Mouse (Mus musculus) ES-Bruce4 (cell line): Measurements from ENCODE around the gene Usf1. TPM values are rescaled to one million over a fixed set of nuclear protein-coding genes. Genes with fewer than 3 reads are reported as not detected.

ENCODE experiments used
- H3K27ac ChIP-seq: 2 replicates; pipeline ENCODE4 v1.5.1; 2012; ENCODE audit warnings: low read length, inconsistent platforms; ENCODE audit not compliant: insufficient read depth
- H3K27me3 ChIP-seq: 2 replicates; pipeline ENCODE4 v1.6.1; 2012; ENCODE audit warnings: mild to moderate bottlenecking, low read length, inconsistent platforms; ENCODE audit not compliant: control insufficient read depth, poor library complexity, insufficient read depth, severe bottlenecking
- H3K36me3 ChIP-seq: 2 replicates; pipeline ENCODE4 v1.6.1; 2012; ENCODE audit warnings: inconsistent platforms, mild to moderate bottlenecking, low read length, moderate library complexity; ENCODE audit not compliant: control insufficient read depth, poor library complexity, insufficient read depth, severe bottlenecking
- H3K4me1 ChIP-seq: one replicate; pipeline ENCODE4 v1.8.1; 2011; ENCODE audit warnings: low read length; ENCODE audit not compliant: control insufficient read depth, insufficient read depth
- H3K4me3 ChIP-seq: 2 replicates; pipeline ENCODE4 v1.5.1; 2011; ENCODE audit warnings: low read depth, mild to moderate bottlenecking, low read length
- H3K9ac ChIP-seq: 2 replicates; pipeline ENCODE4 v1.6.1; 2012; ENCODE audit warnings: low read depth, mild to moderate bottlenecking, inconsistent platforms; ENCODE audit not compliant: poor library complexity, severe bottlenecking
- H3K9me3 ChIP-seq: replicated peaks from 2 replicates; pipeline ENCODE4 v1.6.1; 2012; ENCODE audit warnings: mild to moderate bottlenecking, low read length, inconsistent platforms; ENCODE audit not compliant: control insufficient read depth, poor library complexity, insufficient read depth, severe bottlenecking
- CTCF ChIP-seq: IDR thresholded peaks from one replicate; pipeline ENCODE4 v1.8.1; 2011; ENCODE audit warnings: low read depth, low read length
- EP300 ChIP-seq: IDR thresholded peaks from 2 replicates; pipeline ENCODE4 v1.6.1; 2011; ENCODE audit warnings: low read depth, low read length; ENCODE audit not compliant: insufficient read depth
- POLR2A ChIP-seq: IDR thresholded peaks from one replicate; pipeline ENCODE4 v1.8.1; 2011; ENCODE audit warnings: low read length; ENCODE audit not compliant: insufficient read depth
- polyA plus RNA-seq: library from polyadenylated mRNA; stranded (reverse); fragments of >200 nt; gene quantifications from 2 replicates; pipeline ENCODE4 v1.2.4, GENCODE M21; 2011; ENCODE audit warnings: low read depth; ENCODE audit not compliant: missing spikeins, insufficient read depth, insufficient read length

Usf1 gene
- polyA plus RNA-seq, 1 experiment: 57.7 TPM

- H3K27me3 ChIP-seq: no peaks in the 10 kb centered on the region
- H3K9me3 ChIP-seq: no peaks in the 10 kb centered on the region
- H3K4me3 ChIP-seq: peak within 1 kb of the TSS; percentile 28
- no peak within 1 kb of the TSS for H3K9ac ChIP-seq
- H3K36me3 ChIP-seq: no peaks in the 10 kb centered on the region
- no peak for TF ChIP-seq CTCF
- no peak for TF ChIP-seq POLR2A
- TF ChIP-seq EP300: no peak
- H3K27ac ChIP-seq: no peak within 1 kb of the TSS
- H3K4me1 ChIP-seq: peaks cover 4% of the 10 kb centered on the region
Measured at GRCm38 (mm10) chr1:171388376-171389102, 22.6 kb upstream of the Usf1 start, which contains the start of gene Arhgap30. Gene Arhgap30 (plus strand): TSS chr1:171388954.

- no peaks in the 10 kb centered on the region for H3K9me3 ChIP-seq
- no peak overlapping the region for H3K4me3 ChIP-seq
- no peak overlapping the region for H3K27ac ChIP-seq
- TF ChIP-seq EP300 (0 out of 2 replicates have a peak, but pooled peaks have one; percentile 26), CTCF (no peak)
- H3K9ac ChIP-seq: no peak overlapping the region
- peaks cover 4% of the 10 kb centered on the region for H3K4me1 ChIP-seq
- no peaks in the 10 kb centered on the region for H3K27me3 ChIP-seq
- H3K36me3 ChIP-seq: no peaks in the 10 kb centered on the region
Measured at GRCm38 (mm10) chr1:171390101-171390500, 21.0 kb upstream of the Usf1 start.

- Histone ChIP-seq H3K27me3 (no peaks in the 10 kb centered on the region), H3K36me3 (no peaks in the 10 kb centered on the region), H3K4me1 (no peaks in the 10 kb centered on the region), H3K4me3 (no peak overlapping the region), H3K9ac (no peak overlapping the region), H3K27ac (no peak overlapping the region), H3K9me3 (no peaks in the 10 kb centered on the region)
- TF ChIP-seq EP300 (no peak), CTCF (no peak), POLR2A (no peak)
Measured at GRCm38 (mm10) chr1:171401821-171402220, 9.3 kb upstream of the Usf1 start.

- Histone ChIP-seq H3K27ac (no peak overlapping the region), H3K9ac (no peak overlapping the region), H3K27me3 (no peaks in the 10 kb centered on the region), H3K4me1 (no peaks in the 10 kb centered on the region), H3K36me3 (no peaks in the 10 kb centered on the region), H3K9me3 (no peaks in the 10 kb centered on the region), H3K4me3 (no peak overlapping the region)
- no peak for TF ChIP-seq CTCF
- TF ChIP-seq POLR2A: no peak
- no peak for TF ChIP-seq EP300
Measured at GRCm38 (mm10) chr1:171402991-171403390, 8.1 kb upstream of the Usf1 start.

- H3K36me3 ChIP-seq: no peaks in the 10 kb centered on the region
- no peaks in the 10 kb centered on the region for H3K27me3 ChIP-seq
- TF ChIP-seq CTCF (no peak), POLR2A (no peak), EP300 (no peak)
- no peak overlapping the region for H3K9ac ChIP-seq
- H3K27ac ChIP-seq: no peak overlapping the region
- no peaks in the 10 kb centered on the region for H3K9me3 ChIP-seq
- H3K4me1 ChIP-seq: no peaks in the 10 kb centered on the region
- H3K4me3 ChIP-seq: no peak overlapping the region
Measured at GRCm38 (mm10) chr1:171407263-171407662, 3.9 kb upstream of the Usf1 start.

GRCm38 (mm10) chr1:171410231-171410630, 882 bp upstream of the Usf1 start:
- Histone ChIP-seq H3K9me3 (no peaks in the 10 kb centered on the region), H3K9ac (no peak overlapping the region), H3K27ac (no peak overlapping the region), H3K36me3 (peaks cover under 1% of the 10 kb centered on the region; the same call in 1 of the 2 replicates), H3K27me3 (no peaks in the 10 kb centered on the region), H3K4me1 (no peaks in the 10 kb centered on the region), H3K4me3 (no peak overlapping the region)
- no peak for TF ChIP-seq EP300
- TF ChIP-seq POLR2A: no peak
- TF ChIP-seq CTCF: no peak
